Mouse (Mus musculus) lung, postnatal 0 days (tissue): ENCODE measurements around the gene Ptrh1.

Experiments
- CTCF ChIP-seq: IDR thresholded peaks from 2 replicates; pipeline ENCODE4 v1.5.1; 2016; ENCODE audit warnings: antibody characterized with exemption, mild to moderate bottlenecking
- EP300 ChIP-seq: IDR thresholded peaks from 2 replicates; pipeline ENCODE4 v1.6.1; 2016; ENCODE audit warnings: antibody characterized with exemption, mild to moderate bottlenecking, control low read depth

DNA sequence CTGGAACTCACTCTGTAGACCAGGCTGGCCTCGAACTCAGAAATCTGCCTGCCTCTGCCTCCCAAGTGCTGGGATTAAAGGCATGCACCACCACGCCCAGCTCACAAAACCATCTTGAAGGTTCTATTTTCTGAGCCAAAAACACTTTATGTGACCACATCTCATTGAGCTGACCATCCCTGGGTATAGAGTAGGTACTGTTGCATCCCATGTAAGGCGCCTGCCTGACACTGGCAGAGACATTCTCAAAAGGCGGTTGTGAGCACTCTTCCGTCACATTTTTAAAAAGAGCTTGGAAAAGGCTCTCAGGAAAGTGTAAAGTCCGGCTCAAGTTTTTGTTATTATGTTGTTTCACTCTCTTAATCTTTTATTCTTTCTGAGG is 18.9 kb upstream of the Ptrh1 start:
- TF ChIP-seq CTCF (no peak), EP300 (no peak)
